Mouse (Mus musculus): Measurements from ENCODE around the gene Cox15.

GRCm38 (mm10) chr19:43786249-43787026 is 33.6 kb upstream of the Cox15 start:
- TF ChIP-seq CTCF (IDR thresholded peaks at IDR 0.05; ENCODE audit: borderline replicate concordance, insufficient read depth, low read depth, low read length) (no peak), POLR2A (IDR thresholded peaks at IDR 0.05; ENCODE audit: borderline replicate concordance, insufficient read depth, low read length) (no peak)
